Mouse (Mus musculus) liver, embryonic 14.5 days (tissue): Measurements from ENCODE around the gene Tmem104. TPM values are rescaled to one million over a fixed set of nuclear protein-coding genes. Genes with fewer than 3 reads are reported as not detected.
A peak's percentile ranks its signal among the peaks of the same experiment; 100 is the strongest.

Experiments used
- ATAC-seq: fragments of 200-750 bp; cut with Nextera tagmentation; 2 replicates; pipeline ENCODE4 v1.8.0; 2017; ENCODE audit warnings: moderate number of reproducible peaks, mild to moderate bottlenecking, moderate library complexity; ENCODE audit not compliant: insufficient read depth
- DNase-seq, 3 experiments: peaks; one replicate each; pipeline ENCODE4 v3.0.0-alpha.2; 2012 to 2013; ENCODE audit warnings: low read depth in 3 of 3, low spot score in 3 of 3
- H3K27ac ChIP-seq: fragments of 300-500 bp; sonication (generic); 2 replicates; pipeline ENCODE4 v1.5.1; 2014; ENCODE audit warnings: moderate library complexity, mild to moderate bottlenecking, control low read depth, inconsistent platforms
- H3K27me3 ChIP-seq: fragments of 300-500 bp; sonication (generic); 2 replicates; pipeline ENCODE4 v1.6.1; 2014; ENCODE audit warnings: mild to moderate bottlenecking, low read length, moderate library complexity; ENCODE audit not compliant: control insufficient read depth, insufficient read depth
- H3K36me3 ChIP-seq: fragments of 300-500 bp; sonication (generic); replicated peaks from 2 replicates; pipeline ENCODE4 v1.6.1; 2014; ENCODE audit warnings: low read depth; ENCODE audit not compliant: control insufficient read depth, insufficient read depth
- H3K4me1 ChIP-seq, 2 experiments: fragments of 200-500 bp in 1 of 2; fragments of 300-500 bp in 1 of 2; sonication (generic) in 1 of 2; replicated peaks; 2 replicates each; pipeline ENCODE4 v1.6.1; 2012 to 2014; ENCODE audit warnings: antibody characterized with exemption in 1 of 2, inconsistent platforms in 1 of 2, low read length in 1 of 2; ENCODE audit not compliant: control insufficient read depth in 2 of 2, insufficient read depth in 2 of 2
- H3K4me2 ChIP-seq: fragments of 300-500 bp; sonication (generic); 2 replicates; pipeline ENCODE4 v1.6.1; 2014; ENCODE audit warnings: low read depth, mild to moderate bottlenecking, control low read depth, moderate library complexity
- H3K4me3 ChIP-seq, 2 experiments: fragments of 200-500 bp in 1 of 2; fragments of 300-500 bp in 1 of 2; sonication (generic) in 1 of 2; 2 replicates each; pipeline ENCODE4 v1.5.1; 2012 to 2014; ENCODE audit warnings: low read depth in 2 of 2, low read length in 2 of 2, mild to moderate bottlenecking in 2 of 2, control low read depth in 1 of 2, inconsistent platforms in 1 of 2, moderate library complexity in 1 of 2; ENCODE audit not compliant: insufficient read depth in 1 of 2
- H3K9ac ChIP-seq: fragments of 300-500 bp; sonication (generic); replicated peaks from 2 replicates; pipeline ENCODE4 v1.6.1; 2014; ENCODE audit warnings: mild to moderate bottlenecking, control low read depth, moderate library complexity
- H3K9me3 ChIP-seq: fragments of 300-500 bp; sonication (generic); 2 replicates; pipeline ENCODE4 v1.6.1; 2016; ENCODE audit warnings: low read length, mixed read lengths; ENCODE audit not compliant: control insufficient read depth
- CTCF ChIP-seq: IDR thresholded peaks from 2 replicates; pipeline ENCODE4 v1.5.1; 2016; ENCODE audit warnings: antibody characterized with exemption, low read depth, control low read depth
- EP300 ChIP-seq: IDR thresholded peaks from 2 replicates; pipeline ENCODE4 v1.6.1; 2016; ENCODE audit warnings: antibody characterized with exemption, low read depth
- WGBS: fragments of 180-500 bp; shearing (Covaris S2); extraction: QIAGEN DNeasy Blood & Tissue Kit; methylation state at CpG from one replicate; pipeline ENCODE4 v1.1.7; 2014; ENCODE audit not compliant: insufficient replicate concordance; 5-methylcytosine and 5-hydroxymethylcytosine counted together
- microRNA-seq: library from miRNA; unstranded; fragments of <30 nt; microRNA quantifications from one replicate; pipeline ENCODE4, GENCODE M21; 2016
- polyA plus RNA-seq, 2 experiments: library from polyadenylated mRNA; depleted of rRNA in 1 of 2; stranded (reverse) in 1 of 2; unstranded in 1 of 2; fragments of >200 nt; fragmentation: Nextera tagmentation in 1 of 2; extraction: Ambion mirVana in 1 of 2; gene quantifications; 2 replicates each; pipeline versions ENCODE4 v1.2.1 to v1.2.3; 2012 to 2014

The Tmem104 gene
- polyA plus RNA-seq, 2 experiments: 1.7 to 4.0 TPM

DNA sequence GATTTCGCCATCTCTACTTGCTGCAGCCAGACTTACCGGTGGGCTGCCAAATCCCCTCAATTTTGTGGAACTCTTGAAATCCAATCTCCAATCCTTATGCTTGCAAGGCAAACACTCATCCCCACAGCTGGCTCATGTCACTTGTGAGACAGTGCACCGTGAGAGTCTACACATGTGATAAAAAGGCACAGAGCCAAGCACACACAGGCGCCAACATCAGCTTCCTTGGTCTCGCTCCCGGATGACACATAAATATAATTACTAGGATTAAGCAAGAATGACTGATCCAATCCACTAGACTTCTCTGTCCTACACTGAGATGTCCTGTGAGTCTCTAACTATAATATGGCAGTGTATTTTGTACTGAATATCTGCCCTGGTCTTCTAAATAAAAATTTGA, 103.6 kb downstream of the Tmem104 start:
- peaks cover 0 to 5% of the 10 kb centered on the region in 2 experiments; a peak in 2 of 4 replicates for H3K4me1 ChIP-seq
- H3K4me2 ChIP-seq: no peak overlapping the region
- H3K27ac ChIP-seq: no peak overlapping the region
- no peak for ATAC-seq
- H3K27me3 ChIP-seq: no peaks in the 10 kb centered on the region
- H3K36me3 ChIP-seq: no peaks in the 10 kb centered on the region
- no peak for DNase-seq
- 74% methylated on average over 6 of the region's 6 CpGs for WGBS
- TF ChIP-seq CTCF (no peak), EP300 (no peak)
- H3K9ac ChIP-seq: no peak overlapping the region
- no peak overlapping the region for H3K4me3 ChIP-seq
- no peaks in the 10 kb centered on the region for H3K9me3 ChIP-seq

DNA sequence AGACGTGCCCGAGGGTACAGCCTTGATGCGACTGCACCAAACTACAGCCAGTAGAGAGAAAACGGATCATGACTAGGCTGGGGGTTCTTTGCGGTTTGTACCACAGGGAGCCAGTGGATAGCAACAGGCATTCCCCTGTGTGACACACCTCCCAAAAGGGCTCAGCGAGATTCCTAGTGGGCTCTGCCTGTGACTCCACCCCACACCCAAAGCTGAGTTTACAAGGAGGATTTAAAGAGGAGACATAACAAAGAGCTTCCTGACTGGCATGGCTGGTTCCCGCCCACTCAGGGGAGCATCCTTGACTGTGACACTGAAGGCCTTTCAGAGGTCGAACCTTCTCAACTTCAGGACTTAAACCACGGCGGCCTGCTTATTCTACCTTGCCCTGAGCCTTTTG, 104.2 kb downstream of the Tmem104 start:
- H3K36me3 ChIP-seq: no peaks in the 10 kb centered on the region
- H3K9ac ChIP-seq: no peak overlapping the region
- H3K27ac ChIP-seq: no peak overlapping the region
- ATAC-seq (no peak), DNase-seq (no peak)
- TF ChIP-seq EP300: no peak
- H3K27me3 ChIP-seq: peaks cover under 1% of the 10 kb centered on the region; the same call in 1 of the 2 replicates
- 64% methylated on average over 10 of the region's 10 CpGs for WGBS
- no peaks in the 10 kb centered on the region for H3K9me3 ChIP-seq
- H3K4me1 ChIP-seq: peaks cover 0 to 5% of the 10 kb centered on the region in 2 experiments; a peak in 2 of 4 replicates
- no peak overlapping the region for H3K4me2 ChIP-seq
- no peak overlapping the region for H3K4me3 ChIP-seq

DNA sequence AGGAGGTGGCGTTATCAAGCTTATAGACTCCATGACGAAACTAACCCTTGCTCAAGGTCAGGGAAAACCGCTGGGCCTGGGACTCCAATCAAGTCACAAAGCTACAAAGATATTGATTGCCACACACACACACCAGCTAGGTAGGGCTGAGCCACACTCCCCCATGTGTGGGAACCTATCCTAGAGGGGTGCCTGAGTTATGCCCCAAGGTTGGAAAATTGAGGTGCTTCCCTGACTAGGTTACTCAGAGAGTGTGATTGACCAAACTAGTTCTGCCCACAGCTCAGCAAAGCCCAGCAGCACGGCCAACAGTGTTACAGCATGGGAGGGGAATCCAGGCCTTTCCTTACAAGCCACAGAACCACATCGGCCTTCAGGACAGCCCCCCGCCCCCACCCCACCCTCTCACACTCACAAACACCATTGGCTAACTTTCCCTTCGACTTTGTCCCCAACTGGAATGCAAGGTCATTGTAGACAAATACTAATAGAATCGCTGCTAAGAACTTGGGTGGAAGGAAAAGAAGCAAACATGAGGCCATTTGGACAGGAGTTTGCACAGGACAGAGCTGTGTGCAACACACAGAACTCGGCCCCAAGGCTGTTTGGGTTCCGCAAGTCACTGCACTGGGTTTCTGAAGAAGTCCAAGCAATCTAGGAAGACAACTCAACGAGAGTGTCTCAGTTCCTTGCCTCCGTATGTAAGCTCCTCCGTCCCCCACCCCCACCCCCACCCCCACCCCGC, 105.5 kb downstream of the Tmem104 start:
- Histone ChIP-seq H3K4me2 (peak overlapping the region; percentile 38), H3K27ac (peak overlapping the region; percentile 48), H3K4me3 (no peak overlapping the region), H3K4me1 (peaks cover 0 to 5% of the 10 kb centered on the region in 2 experiments; a peak in 2 of 4 replicates), H3K27me3 (peaks cover 12% of the 10 kb centered on the region), H3K9me3 (no peaks in the 10 kb centered on the region), H3K36me3 (no peaks in the 10 kb centered on the region), H3K9ac (no peak overlapping the region)
- no peak for DNase-seq
- no peak for TF ChIP-seq EP300
- TF ChIP-seq CTCF: no peak
- WGBS: 45% methylated on average over 14 of the region's 14 CpGs
- ATAC-seq: peak; percentile 45; the same call in 1 of the 2 replicates

DNA sequence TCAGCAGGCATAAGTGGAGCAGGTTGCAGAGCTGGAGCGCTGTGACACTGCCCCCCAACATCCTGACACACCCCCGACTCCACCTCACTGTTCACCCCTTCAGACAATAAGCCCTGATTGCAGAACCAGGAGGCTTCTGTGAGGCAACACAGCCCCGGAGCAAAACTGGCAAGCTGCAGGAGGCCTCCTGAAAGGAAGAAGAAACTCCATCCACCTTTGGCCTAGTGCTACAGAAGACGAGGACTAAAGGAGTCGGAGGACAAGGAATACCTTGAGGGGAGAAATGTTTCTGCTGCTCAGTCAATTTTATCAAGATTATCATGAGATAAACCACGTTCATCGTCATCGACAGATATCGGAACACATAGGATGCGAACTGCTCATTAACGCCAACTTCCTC, 108.7 kb downstream of the Tmem104 start:
- peak overlapping the region; percentile 45 for H3K4me2 ChIP-seq
- DNase-seq: no peak
- H3K27ac ChIP-seq: no peak overlapping the region
- no peak overlapping the region for H3K9ac ChIP-seq
- ATAC-seq: no peak
- TF ChIP-seq CTCF (no peak), EP300 (no peak)
- peak overlapping the region in 1 of 2 experiments; percentile 55; a peak in 1 of 4 replicates for H3K4me3 ChIP-seq
- H3K36me3 ChIP-seq: no peaks in the 10 kb centered on the region
- H3K27me3 ChIP-seq: peaks cover 16% of the 10 kb centered on the region
- H3K4me1 ChIP-seq: 0 out of 4 replicates have a peak, but pooled peaks cover 0 to 2% of the 10 kb centered on the region in 2 experiments
- no peaks in the 10 kb centered on the region for H3K9me3 ChIP-seq
- WGBS: 69% methylated on average over 11 of the region's 11 CpGs

Small RNA genes within 50 kb of the gene (microRNA-seq; reads per million reads assigned to microRNA genes)
- not detected for gene Gm25837

Other genes starting within 250 kb of the Tmem104 start
- 0.18 TPM in 1 of 2 replicates, not detected in the other for gene Cd300c, start 218.3 kb upstream of the Tmem104 start, polyA plus RNA-seq (2012; rRNA removed)
- not detected in 2 replicates for gene Cd300c, start 218.3 kb upstream of the Tmem104 start, polyA plus RNA-seq (2014; fragmentation: Nextera tagmentation; extraction: Ambion mirVana)
- 0.75 and 0.89 TPM in 2 replicates for gene Cd300ld, start 197.6 kb upstream of the Tmem104 start, polyA plus RNA-seq (2012; rRNA removed)
- gene Cd300ld, start 197.6 kb upstream of the Tmem104 start, polyA plus RNA-seq (2014; fragmentation: Nextera tagmentation; extraction: Ambion mirVana): 0.63 and 1.1 TPM in 2 replicates
- gene Cd300c2, start 185.6 kb upstream of the Tmem104 start, polyA plus RNA-seq (2012; rRNA removed): 3.7 and 4.8 TPM in 2 replicates
- gene Cd300c2, start 185.6 kb upstream of the Tmem104 start, polyA plus RNA-seq (2014; fragmentation: Nextera tagmentation; extraction: Ambion mirVana): 7.6 and 7.8 TPM in 2 replicates
- gene Cd300ld2, start 171.3 kb upstream of the Tmem104 start, polyA plus RNA-seq (2012; rRNA removed): not detected in 2 replicates
- gene Cd300ld2, start 171.3 kb upstream of the Tmem104 start, polyA plus RNA-seq (2014; fragmentation: Nextera tagmentation; extraction: Ambion mirVana): not detected in 2 replicates
- 0.09 and 0.10 TPM in 2 replicates for gene Cd300ld4, start 160.5 kb upstream of the Tmem104 start, polyA plus RNA-seq (2012; rRNA removed)
- not detected in 2 replicates for gene Cd300ld4, start 160.5 kb upstream of the Tmem104 start, polyA plus RNA-seq (2014; fragmentation: Nextera tagmentation; extraction: Ambion mirVana)
- 0.13 TPM in 1 of 2 replicates, not detected in the other for gene Cd300ld5, start 149.7 kb upstream of the Tmem104 start, polyA plus RNA-seq (2012; rRNA removed)
- not detected in 2 replicates for gene Cd300ld5, start 149.7 kb upstream of the Tmem104 start, polyA plus RNA-seq (2014; fragmentation: Nextera tagmentation; extraction: Ambion mirVana)
- 0.27 and 0.63 TPM in 2 replicates for gene Cd300ld3, start 139.1 kb upstream of the Tmem104 start, polyA plus RNA-seq (2012; rRNA removed)
- gene Cd300ld3, start 139.1 kb upstream of the Tmem104 start, polyA plus RNA-seq (2014; fragmentation: Nextera tagmentation; extraction: Ambion mirVana): not detected in 2 replicates
- gene Cd300e, start 125.3 kb upstream of the Tmem104 start, polyA plus RNA-seq (2012; rRNA removed): 0.44 and 0.56 TPM in 2 replicates
- gene Cd300e, start 125.3 kb upstream of the Tmem104 start, polyA plus RNA-seq (2014; fragmentation: Nextera tagmentation; extraction: Ambion mirVana): 0.22 and 0.29 TPM in 2 replicates
- gene Rab37, start 96.1 kb upstream of the Tmem104 start, polyA plus RNA-seq (2012; rRNA removed): 1.5 and 1.7 TPM in 2 replicates
- gene Rab37, start 96.1 kb upstream of the Tmem104 start, polyA plus RNA-seq (2014; fragmentation: Nextera tagmentation; extraction: Ambion mirVana): 1.8 and 2.0 TPM in 2 replicates
- 1.5 and 1.6 TPM in 2 replicates for gene Cd300lf, start 53.5 kb upstream of the Tmem104 start, polyA plus RNA-seq (2012; rRNA removed)
- gene Cd300lf, start 53.5 kb upstream of the Tmem104 start, polyA plus RNA-seq (2014; fragmentation: Nextera tagmentation; extraction: Ambion mirVana): 0.97 and 1.1 TPM in 2 replicates
- 37.9 and 41.4 TPM in 2 replicates for gene Slc9a3r1, start 24.1 kb upstream of the Tmem104 start, polyA plus RNA-seq (2012; rRNA removed)
- 49.6 and 58.3 TPM in 2 replicates for gene Slc9a3r1, start 24.1 kb upstream of the Tmem104 start, polyA plus RNA-seq (2014; fragmentation: Nextera tagmentation; extraction: Ambion mirVana)
- 6.0 and 7.7 TPM in 2 replicates for gene Nat9, start 372 bp downstream of the Tmem104 start, polyA plus RNA-seq (2012; rRNA removed)
- 8.2 and 8.5 TPM in 2 replicates for gene Nat9, start 372 bp downstream of the Tmem104 start, polyA plus RNA-seq (2014; fragmentation: Nextera tagmentation; extraction: Ambion mirVana)
- 0.17 and 0.21 TPM in 2 replicates for gene Grin2c, start 79.8 kb downstream of the Tmem104 start, polyA plus RNA-seq (2012; rRNA removed)
- 0.05 TPM in 1 of 2 replicates, not detected in the other for gene Grin2c, start 79.8 kb downstream of the Tmem104 start, polyA plus RNA-seq (2014; fragmentation: Nextera tagmentation; extraction: Ambion mirVana)
- gene Fdxr, start 89.6 kb downstream of the Tmem104 start, polyA plus RNA-seq (2012; rRNA removed): 11.9 and 13.7 TPM in 2 replicates
- 12.3 and 13.3 TPM in 2 replicates for gene Fdxr, start 89.6 kb downstream of the Tmem104 start, polyA plus RNA-seq (2014; fragmentation: Nextera tagmentation; extraction: Ambion mirVana)
- 6.6 and 6.7 TPM in 2 replicates for gene Fads6, start 110.2 kb downstream of the Tmem104 start, polyA plus RNA-seq (2012; rRNA removed)
- 2.8 TPM in 2 replicates for gene Fads6, start 110.2 kb downstream of the Tmem104 start, polyA plus RNA-seq (2014; fragmentation: Nextera tagmentation; extraction: Ambion mirVana)
- gene Otop2, start 119.7 kb downstream of the Tmem104 start, polyA plus RNA-seq (2012; rRNA removed): not detected in 2 replicates
- not detected in 2 replicates for gene Otop2, start 119.7 kb downstream of the Tmem104 start, polyA plus RNA-seq (2014; fragmentation: Nextera tagmentation; extraction: Ambion mirVana)
- 0.04 and 0.06 TPM in 2 replicates for gene Ush1g, start 134.6 kb downstream of the Tmem104 start, polyA plus RNA-seq (2012; rRNA removed)
- gene Ush1g, start 134.6 kb downstream of the Tmem104 start, polyA plus RNA-seq (2014; fragmentation: Nextera tagmentation; extraction: Ambion mirVana): 0.06 and 0.16 TPM in 2 replicates
- gene Otop3, start 147.2 kb downstream of the Tmem104 start, polyA plus RNA-seq (2012; rRNA removed): not detected in 2 replicates
- gene Otop3, start 147.2 kb downstream of the Tmem104 start, polyA plus RNA-seq (2014; fragmentation: Nextera tagmentation; extraction: Ambion mirVana): not detected in 2 replicates
- 0.54 and 0.59 TPM in 2 replicates for gene Hid1, start 180.3 kb downstream of the Tmem104 start, polyA plus RNA-seq (2012; rRNA removed)
- 0.50 and 0.86 TPM in 2 replicates for gene Hid1, start 180.3 kb downstream of the Tmem104 start, polyA plus RNA-seq (2014; fragmentation: Nextera tagmentation; extraction: Ambion mirVana)
- gene Cdr2l, start 194.4 kb downstream of the Tmem104 start, polyA plus RNA-seq (2012; rRNA removed): 1.5 and 1.7 TPM in 2 replicates
- 0.86 and 1.0 TPM in 2 replicates for gene Cdr2l, start 194.4 kb downstream of the Tmem104 start, polyA plus RNA-seq (2014; fragmentation: Nextera tagmentation; extraction: Ambion mirVana)
- 37.8 and 49.2 TPM in 2 replicates for gene Mrpl58, start 216.3 kb downstream of the Tmem104 start, polyA plus RNA-seq (2012; rRNA removed)
- 86.5 and 90.7 TPM in 2 replicates for gene Mrpl58, start 216.3 kb downstream of the Tmem104 start, polyA plus RNA-seq (2014; fragmentation: Nextera tagmentation; extraction: Ambion mirVana)
- gene Atp5h, start 232.5 kb downstream of the Tmem104 start, polyA plus RNA-seq (2012; rRNA removed): 212 and 334 TPM in 2 replicates
- gene Atp5h, start 232.5 kb downstream of the Tmem104 start, polyA plus RNA-seq (2014; fragmentation: Nextera tagmentation; extraction: Ambion mirVana): 616 and 620 TPM in 2 replicates
- 5.3 and 5.8 TPM in 2 replicates for gene Kctd2, start 232.6 kb downstream of the Tmem104 start, polyA plus RNA-seq (2012; rRNA removed)
- 5.2 and 5.6 TPM in 2 replicates for gene Kctd2, start 232.6 kb downstream of the Tmem104 start, polyA plus RNA-seq (2014; fragmentation: Nextera tagmentation; extraction: Ambion mirVana)